Mouse (Mus musculus) MN1 (cell line): ENCODE measurements around the gene Igdcc4.

Source experiments
- DNase-seq: peaks from one replicate; pipeline ENCODE4 v3.0.0-alpha.2; 2016; ENCODE audit warnings: low spot score

Igdcc4 gene

DNA sequence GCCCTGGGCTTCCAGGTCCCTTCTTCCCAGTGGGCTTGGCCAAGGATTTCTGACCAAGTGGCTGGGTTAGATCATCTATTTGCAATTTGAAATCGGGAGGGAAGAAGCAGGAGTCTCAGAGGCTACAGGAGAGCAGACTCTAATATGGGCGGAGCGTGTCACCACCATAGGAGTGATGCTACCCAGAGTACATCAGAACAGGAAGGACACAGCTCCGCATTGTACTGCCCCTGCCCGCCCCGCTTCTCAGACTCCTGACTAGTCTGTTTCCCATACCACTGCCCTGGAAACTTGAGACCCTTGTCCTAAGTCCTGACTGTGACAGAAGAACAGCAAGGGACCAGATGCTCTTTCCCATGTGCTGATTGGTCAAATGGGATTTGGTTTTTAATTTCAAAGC, 56.3 kb downstream of the Igdcc4 start:
- DNase-seq = peak; percentile 74

DNA sequence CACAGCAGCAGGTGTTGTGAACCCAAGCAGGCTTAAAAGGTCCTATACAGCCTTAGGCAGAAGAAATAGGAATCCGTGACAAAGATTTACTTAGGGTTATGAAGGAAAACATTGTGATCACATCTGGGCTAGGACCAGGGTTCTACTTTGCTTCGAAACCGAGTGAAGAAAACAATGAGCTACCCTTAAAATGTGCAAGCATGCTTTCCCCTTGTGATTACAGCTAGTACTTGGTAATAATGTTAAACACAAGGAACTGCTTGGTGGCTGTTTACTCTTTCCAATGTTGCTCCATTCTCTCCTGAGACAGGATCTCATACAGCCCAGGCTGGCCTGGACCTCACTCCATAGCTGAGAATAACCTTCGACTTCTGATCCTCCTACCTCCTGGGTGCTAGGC, 59.9 kb downstream of the Igdcc4 start:
- DNase-seq = no peak

DNA sequence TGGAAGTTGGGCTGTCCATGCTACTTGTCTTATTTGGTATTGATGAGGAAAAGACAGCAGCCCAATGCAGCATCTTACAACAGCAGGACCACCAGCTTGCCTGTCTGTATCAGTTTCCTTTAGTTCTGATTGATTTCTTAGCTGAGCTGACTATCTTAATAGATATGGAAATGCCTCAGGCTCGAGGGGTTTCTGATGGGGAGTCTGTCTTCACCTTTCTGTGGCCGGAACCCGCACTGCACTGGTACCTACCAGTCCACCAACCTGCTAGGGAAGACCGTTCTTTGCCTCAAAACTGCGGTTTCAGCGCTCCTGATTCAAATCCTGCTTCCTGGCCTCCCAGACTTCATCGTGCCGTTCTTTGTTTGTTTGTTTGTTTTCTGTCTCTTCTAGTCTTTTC, 60.6 kb downstream of the Igdcc4 start:
- no peak for DNase-seq

DNA sequence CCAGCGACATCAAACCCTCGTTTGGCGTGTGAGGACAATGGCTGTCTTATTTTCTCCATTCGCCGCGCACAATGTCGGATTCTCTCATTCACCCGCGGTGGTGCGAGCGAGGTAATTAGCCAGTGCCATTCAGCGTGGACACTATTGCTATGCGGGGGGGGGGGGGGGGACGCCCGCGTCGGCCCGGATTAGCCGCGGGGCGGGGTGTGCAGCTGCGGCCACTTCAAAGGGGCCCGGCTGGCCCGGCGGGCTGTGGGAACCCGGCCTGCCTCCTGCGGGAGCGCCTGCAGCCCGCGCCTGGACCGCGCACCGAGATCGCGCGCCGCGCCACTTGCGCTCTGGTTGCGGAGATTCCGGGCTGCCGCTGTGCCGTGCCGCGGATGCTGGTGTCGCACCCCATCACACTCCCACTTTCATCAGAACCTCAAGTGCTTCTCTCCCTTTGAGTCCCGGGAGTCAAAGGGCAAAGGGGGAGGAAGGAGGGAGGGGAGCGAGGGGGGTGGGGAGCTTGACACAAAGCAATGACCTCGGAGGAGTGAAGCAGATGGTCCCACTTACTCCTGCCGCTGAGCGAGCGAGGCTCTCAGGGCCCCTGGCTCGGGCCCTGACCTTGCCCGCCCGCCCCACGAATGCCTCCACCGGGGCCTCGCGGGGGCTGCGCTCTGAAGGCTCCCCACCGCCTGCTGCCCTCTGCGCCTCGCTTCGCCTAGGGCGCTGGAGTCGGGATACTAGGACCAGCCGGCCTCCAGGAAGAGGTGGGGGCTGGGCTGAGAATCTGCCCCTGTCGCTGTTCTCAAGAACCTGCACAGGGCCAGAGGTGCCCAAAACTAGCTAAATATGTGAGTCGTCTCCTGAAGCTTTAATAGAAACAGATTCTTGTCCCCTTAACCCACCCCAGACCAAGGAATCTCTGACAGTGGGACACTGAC, 61.7 kb downstream of the Igdcc4 start:
- no peak for DNase-seq

DNA sequence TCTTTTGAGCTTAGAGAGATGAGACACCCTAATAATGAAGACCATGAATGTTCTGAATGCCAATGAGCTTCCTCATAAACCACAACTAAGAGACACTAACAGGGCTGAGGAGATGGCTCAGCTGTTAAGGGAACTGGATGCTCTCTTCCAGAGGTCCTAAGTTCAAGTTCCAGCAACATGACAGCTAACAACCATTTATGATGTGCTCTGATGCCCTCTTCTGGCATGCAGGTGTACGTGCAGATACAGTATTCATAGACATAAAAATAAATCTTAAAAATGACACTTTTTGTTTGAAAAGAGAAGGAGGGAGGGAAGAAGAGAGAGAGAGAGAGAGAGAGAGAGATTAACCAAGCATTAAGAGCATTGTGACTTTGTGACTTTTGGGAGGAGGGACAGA, 63.6 kb downstream of the Igdcc4 start:
- DNase-seq = no peak

DNA sequence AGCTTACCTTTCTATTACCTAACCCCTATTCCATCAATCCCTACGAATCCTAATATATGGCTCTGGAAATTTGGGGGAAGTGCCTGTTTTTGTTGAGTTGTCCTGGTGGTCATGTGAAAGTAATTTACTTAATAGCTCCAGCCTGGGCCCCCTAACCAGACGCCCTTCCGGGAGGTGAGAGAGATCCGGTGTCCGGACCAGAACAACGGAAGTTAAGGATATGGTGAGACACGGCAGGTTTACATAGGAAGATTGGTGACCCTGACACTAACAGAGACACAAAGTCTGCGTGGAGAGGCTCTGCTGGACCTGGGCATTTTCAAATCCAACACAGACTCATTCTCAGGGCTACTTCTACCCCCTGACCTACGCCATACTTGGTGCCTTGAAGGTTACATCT, 65.1 kb downstream of the Igdcc4 start:
- no peak for DNase-seq

DNA sequence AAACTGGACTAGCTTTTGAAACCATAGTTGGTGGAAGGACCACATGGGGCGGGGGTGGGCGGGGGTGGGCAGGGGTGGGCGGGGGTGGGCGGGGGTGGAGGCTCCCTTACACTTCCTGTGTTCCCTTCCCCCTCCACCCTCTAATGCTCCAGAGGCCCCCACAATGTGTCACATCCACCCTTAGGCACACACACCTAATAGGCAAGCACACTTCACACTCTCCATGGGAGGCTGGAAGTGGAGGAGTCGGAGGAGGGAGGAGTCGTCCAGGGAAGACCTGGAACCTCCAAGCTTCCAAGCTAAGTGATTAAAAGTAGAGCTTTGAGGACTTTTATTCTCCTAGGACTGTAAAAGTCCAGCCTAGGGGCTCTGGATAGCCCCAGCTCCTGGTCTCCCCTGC, 67.2 kb downstream of the Igdcc4 start:
- DNase-seq = no peak

DNA sequence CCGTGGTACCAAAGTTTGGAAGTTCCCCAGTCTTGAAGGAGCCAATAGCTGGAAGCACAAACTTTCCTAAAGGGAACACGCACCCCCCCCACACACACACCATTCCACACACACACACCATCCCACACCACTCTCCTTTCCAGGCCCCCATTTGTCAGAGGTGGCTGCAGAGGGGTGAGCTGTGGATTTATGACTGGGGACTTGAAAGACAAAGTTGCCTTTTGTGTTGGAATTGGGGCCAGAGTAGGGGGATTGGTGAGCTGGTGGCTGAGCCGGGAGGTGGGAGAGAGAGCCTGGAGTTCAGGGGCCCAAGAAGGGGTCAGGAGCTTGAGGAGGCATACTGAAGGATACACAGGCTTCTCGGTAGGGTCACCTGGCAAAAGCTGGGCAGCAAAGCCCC, 67.7 kb downstream of the Igdcc4 start:
- no peak for DNase-seq

DNA sequence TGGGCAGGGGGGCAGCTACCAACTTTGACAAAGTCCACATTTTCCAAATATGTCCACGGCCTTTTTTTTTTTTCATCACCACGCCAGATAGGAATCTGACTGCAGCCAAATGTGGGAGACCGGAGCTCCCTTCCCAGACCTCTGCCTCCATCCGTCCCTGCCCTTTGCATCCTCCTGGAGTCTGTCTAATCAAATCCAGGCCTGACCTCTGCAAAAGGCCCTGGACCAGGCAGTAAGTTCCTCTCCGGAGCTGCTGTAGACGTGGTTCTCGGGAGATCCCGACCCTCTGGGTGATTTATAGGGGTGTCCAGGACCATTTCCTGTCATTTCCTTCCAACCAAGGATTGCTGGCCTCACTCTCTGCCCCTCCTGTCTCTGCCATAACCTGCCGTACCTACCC, 71.4 kb downstream of the Igdcc4 start:
- no peak for DNase-seq

DNA sequence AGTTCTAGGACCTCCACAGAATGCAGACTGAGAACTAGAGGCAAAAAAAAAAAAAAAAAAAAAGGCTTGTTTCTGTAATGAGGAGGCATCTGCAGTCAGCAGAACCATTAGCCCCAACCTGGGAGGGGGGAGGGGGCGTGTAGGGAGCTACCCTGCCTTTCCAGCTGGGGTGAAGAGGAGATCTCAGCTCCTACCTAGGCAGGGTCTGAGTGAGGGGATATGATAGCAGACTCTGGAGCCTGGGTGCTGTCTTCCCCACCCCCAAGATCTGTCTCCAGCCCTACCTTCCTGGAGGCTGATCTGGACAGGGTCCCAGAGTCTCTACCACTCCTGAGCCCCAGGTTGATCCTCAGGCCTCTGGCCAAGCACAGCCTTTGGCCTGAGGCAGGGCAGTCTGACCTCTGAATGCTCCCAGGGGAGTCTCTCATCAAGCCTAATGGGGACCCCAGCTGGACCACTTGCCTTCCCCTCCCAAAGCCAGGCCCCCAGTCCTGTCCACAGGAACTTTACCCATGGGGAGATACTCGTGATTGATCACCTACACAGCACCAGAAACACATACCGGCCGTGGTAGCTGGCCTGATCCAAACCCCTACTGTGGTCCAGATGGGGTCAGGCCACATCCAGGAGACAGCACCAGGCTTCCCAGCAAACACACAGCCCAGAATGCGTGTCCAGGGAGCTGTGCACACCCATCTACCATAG, 74.1 kb downstream of the Igdcc4 start:
- DNase-seq = peak; percentile 35

DNA sequence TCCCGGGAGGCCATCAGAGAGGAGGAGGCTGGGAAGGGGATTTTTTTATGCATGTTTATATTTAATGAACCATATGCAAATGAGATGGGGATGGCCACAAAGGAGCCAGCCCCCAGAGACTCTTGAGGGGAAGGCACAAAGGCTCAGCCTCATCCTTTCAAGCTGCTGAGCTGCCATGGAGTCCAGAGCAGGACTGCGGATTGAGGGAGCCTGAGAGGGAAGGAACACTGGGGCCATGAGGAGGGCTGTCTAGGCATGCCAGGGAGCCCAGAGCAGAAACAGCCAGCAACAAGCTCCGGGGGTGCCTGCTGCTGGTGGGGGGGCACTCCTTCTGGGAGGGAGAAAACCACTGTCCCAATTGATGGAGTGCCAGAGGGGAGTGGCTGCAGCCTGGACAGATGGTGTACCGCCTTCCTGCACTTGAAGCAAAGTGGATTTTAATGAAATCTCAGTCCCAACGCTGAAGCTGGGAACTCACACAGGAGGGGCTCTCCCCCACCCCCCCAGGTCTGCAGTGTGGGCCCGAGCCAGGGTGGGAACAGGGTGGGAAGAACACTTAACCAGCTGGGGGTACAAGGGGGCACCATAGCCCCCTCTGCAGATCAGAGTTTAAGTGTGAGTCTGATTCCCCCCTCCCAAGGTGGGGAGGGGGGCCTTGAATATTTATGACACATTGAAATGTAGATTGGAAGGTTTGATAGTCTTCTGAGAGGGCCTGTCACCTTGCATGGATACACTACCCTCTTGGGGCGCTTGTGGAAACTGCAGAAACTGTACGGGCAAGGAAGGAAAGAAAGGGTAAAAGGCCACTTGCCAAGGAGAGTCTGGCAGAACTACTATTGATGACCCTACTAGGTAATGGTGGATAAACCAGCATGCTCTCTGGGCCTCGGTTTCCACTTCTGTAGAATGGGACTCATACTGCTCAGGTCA, 74.9 kb downstream of the Igdcc4 start:
- DNase-seq = peak; percentile 61

DNA sequence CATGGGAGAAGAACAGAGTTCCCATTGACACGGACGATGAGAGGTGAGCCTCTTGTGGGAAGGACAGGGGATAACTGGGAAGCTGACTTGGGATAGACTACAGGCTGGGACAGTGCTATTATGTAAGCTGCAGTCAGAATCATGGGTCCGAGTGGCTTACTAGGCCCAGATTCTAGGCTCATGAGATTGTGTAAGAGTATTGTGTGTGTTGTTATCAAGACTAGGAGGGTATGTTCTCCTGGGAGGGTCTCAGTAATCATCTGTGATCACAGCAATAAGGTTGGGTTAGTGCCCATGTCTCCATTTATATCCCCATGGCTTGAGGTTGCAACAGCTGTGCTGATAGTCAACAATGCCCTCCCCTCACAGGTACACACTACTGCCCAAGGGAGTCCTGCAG, 76.2 kb downstream of the Igdcc4 start:
- no peak for DNase-seq

DNA sequence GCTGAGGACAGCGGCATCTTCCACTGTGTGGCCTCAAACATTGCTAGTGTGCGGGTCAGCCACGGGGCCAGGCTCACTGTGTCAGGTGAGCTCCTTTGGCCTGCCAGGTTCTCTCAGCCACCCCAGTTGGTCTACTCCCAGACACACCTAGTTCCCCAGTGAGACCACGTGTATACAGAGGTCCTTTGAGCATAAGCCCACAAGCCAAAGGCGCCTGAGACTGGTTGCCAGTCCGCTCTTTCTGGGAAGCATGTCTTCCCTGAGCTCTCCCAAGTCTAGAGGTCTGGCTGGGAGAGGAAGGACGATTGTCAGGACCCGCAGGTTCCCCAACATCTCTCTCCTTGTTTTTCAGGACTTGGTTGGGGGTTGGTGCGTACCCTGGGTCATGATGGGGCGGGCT, 76.6 kb downstream of the Igdcc4 start:
- no peak for DNase-seq

DNA sequence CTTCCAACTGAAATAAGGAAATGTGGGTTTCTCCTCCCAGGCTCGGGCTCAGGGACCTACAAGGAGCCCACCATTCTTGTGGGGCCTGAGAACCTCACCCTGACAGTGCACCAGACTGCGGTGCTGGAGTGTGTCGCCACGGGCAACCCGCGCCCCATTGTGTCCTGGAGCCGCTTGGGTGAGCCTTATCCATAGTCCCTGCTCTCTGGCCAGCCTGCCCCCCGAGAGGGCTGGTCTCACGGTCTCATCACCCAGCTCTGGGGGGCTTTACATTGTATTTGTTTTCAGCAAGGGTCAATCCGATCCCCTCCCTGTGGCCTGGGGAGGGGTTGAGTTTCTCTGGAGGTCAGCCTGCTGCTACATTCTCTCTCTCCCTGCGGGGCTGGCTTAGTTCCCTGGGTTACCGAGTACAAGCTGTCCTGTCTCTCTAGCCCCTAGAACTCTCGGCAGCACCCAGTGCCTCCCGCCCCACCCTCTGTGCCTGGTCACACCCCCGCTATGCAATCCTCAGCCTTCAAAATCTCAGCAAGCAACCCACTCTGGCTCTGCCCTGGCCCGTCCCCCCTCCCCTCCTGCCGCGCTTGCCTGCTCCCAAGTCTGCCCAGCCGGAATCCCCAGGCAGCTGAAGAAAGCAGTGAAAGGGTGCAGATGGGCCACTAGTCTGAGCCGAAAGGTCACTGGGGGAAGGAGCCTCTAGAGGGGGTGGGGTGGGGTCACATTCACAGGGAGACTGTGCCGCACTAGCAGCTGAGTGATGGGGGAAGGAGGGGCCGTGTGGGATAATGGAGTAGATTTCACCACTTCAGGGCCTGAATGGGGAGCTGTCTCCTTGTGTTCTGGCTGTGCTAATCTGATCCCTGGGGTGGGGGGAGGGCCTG, 77.3 kb downstream of the Igdcc4 start:
- DNase-seq = peak; percentile 41

DNA sequence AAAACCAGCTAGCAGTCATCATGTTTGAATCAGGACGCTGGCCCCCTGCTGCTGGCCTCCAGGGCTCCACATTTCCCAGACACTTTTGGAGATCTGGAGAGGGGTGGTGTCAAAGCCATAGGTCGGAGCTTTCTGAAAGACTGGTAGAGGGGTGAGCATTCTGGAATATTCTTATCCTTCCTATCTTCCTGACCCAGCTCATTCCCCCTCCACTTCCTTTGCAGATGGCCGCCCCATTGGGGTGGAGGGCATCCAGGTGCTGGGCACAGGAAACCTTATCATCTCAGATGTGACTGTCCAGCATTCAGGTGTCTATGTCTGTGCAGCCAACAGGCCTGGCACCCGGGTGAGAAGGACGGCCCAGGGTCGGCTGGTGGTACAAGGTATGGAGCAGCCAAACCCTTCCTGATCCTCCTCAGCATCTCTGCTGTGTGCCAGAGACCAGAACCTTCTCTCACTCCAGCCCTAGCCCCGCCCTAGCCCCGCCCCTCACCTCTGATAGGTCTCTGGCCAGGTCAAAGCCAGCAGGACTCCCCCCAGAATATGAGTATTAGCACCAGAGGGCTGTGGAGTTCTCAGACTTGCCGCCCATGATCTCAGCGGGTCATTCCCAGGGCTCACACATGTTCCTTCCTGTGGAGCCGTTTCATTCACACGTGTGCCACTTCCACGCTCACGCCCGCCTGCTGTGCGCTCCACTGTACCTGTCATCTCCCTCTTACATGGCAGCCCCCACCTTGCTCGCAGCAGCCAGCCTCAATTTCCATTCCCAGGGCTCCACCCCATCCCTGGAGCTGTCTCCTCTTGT, 78.7 kb downstream of the Igdcc4 start:
- DNase-seq = no peak
